Mouse (Mus musculus): Measurements from ENCODE around the gene Ap2a1.

The Ap2a1 gene

DNA sequence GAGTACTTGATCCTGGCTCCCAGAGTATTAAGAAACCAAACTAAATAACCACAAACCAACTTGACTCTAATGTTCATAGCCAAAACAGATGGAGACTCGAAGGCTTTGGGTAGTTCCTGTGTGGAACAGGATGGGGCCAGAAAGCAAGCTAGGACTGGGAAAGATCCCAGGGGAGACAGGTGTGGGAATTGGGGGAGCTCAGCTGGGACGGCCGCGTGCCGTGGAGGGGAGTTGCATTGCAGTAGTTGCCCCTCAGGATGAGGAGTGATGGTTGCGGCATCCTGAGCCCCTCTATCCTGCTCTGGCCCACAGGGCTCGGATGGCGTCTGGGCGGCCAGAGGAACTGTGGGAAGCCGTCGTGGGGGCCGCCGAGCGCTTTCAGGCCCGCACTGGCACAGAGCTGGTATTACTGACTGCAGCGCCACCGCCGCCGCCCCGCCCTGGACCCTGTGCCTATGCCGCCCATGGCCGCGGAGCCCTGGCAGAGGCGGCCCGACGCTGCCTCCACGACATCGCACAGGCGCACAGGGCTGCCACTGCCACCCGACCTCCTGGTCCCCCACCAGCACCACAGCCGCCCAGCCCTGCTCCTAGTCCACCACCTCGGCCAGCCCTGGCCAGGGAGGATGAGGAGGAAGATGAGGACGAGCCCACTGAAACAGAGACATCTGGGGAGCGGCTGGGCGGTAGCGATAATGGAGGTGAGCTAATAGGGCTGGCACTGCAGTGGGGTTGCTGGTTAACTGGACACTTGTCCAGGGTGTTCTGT lies 76.9 kb downstream of the Ap2a1 start:
- DNase-seq (ENCODE audit: extremely low read depth, insufficient read length, low spot score) = no peak

DNA sequence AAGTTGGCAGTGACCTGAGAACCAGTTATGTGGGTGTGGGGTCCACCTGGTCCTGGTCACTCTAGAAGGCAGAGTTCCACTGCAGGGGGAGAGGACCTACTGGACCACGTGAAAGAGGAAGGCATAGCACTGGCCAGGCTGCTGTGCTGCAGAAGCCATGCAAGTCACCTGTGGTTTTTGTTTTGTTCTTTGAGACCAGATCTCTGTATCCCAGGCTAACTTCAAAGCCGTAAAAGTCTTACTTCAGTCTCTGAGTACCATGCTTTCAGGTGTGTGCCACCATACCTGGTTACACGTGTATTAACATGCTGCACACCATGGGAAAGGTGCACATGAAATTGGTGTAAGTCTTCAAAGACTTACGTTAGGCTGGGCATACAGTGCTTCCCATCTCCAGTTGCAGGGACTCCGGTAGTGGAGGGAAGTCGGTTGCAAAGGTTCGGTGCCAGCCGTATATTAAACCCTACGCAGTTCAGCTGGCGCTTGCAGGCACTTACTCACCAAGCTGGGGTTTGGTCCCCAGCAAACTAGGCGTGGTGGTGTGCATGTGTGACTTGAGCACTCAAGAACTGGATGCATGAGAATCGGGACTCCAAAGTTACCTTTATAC lies 77.6 kb downstream of the Ap2a1 start:
- DNase-seq (ENCODE audit: extremely low read depth, insufficient read length, low spot score) = no peak

GRCm38 (mm10) chr7:44850789-44851624 lies 78.3 kb downstream of the Ap2a1 start:
- DNase-seq (ENCODE audit: extremely low read depth, insufficient read length, low spot score) = no peak
